Mouse (Mus musculus): ENCODE data around the gene Atg4a. TPM values are rescaled to one million over a fixed set of nuclear protein-coding genes. Genes with fewer than 3 reads are reported as not detected.

Gene Atg4a
- 4.3 and 5.1 TPM in 2 replicates for polyA plus RNA-seq (2021; fragmentation: Nextera tagmentation)
- long read RNA-seq, experiment 1, transcript Atg4a-201 (13 exons, 2,202 nt): major isoform, 26 of 46 reads
- long read RNA-seq, experiment 1, partial matches to known transcripts: 3 of 46 reads
- long read RNA-seq, experiment 1, other reads (novel, unspliced or antisense): 17 of 46 reads
- long read RNA-seq, experiment 2, transcript Atg4a-201 (13 exons, 2,202 nt): major isoform, 5 of 8 reads
- long read RNA-seq, experiment 2, partial matches to known transcripts: 1 of 8 reads
- long read RNA-seq, experiment 2, other reads (novel, unspliced or antisense): 2 of 8 reads

GRCm38 (mm10) chrX:140956272-140956940 is at the start of gene Atg4a, which contains the start of gene Psmd10:
TSS of gene Atg4a (plus strand) at chrX:140956907.
TSS of gene Psmd10 (minus strand) at chrX:140956728.

DNA sequence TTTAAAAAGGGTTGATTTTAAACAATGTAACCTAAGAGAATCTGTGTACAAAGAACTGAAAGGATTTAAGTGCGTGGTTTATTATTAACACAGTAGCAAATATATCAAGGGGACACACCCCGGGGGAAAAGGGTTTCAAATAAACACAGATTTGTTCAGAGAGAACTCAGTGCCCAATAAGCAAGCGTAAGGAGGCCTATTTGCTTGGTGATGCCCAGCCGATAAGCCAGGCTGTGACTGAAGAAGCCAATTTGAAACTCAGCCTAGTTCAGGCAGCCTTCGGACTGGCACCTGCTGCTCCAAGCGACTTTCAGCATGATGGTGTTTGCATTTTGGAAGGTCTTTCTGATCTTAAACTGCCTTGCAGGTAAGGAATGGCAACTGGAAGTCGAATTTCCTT is 49.3 kb upstream of the Atg4a start, which contains the start of gene Vsig1:
Gene Vsig1 (plus strand): TSS at position 249 of the 400 bp plus-strand sequence.

Other genes with a start within 250 kb of the Atg4a start
- not detected in 2 replicates for gene Tex13b, start 143.5 kb upstream of the Atg4a start, polyA plus RNA-seq (2021; fragmentation: Nextera tagmentation)
- gene Vsig1, start 49.3 kb upstream of the Atg4a start, polyA plus RNA-seq (2021; fragmentation: Nextera tagmentation): not detected in 2 replicates
- gene Psmd10, start 179 bp upstream of the Atg4a start, polyA plus RNA-seq (2021; fragmentation: Nextera tagmentation): 40.1 and 47.8 TPM in 2 replicates